Mouse (Mus musculus) olfactory bulb, adult 2 months (tissue): ENCODE data around the gene Trmt1. TPM values are rescaled to one million over a fixed set of nuclear protein-coding genes. Genes with fewer than 3 reads are reported as not detected.
"Not testable (repeated sequence)": the region's sequence is repeated elsewhere in the genome, so short reads cannot be mapped to it uniquely, and the experiment has no call there.

Source experiments
- H3K27ac ChIP-seq: fragments of 200-500 bp; 2 replicates; pipeline ENCODE4 v1.5.1; 2012; ENCODE audit warnings: low read depth, low read length; ENCODE audit not compliant: insufficient read depth
- H3K4me1 ChIP-seq: fragments of 200-500 bp; 2 replicates; pipeline ENCODE4 v1.6.1; 2012; ENCODE audit warnings: low read length; ENCODE audit not compliant: control insufficient read depth, insufficient read depth
- H3K4me3 ChIP-seq: fragments of 200-500 bp; 2 replicates; pipeline ENCODE4 v1.5.1; 2012; ENCODE audit warnings: mild to moderate bottlenecking, low read depth, low read length, moderate library complexity; ENCODE audit not compliant: insufficient read depth
- CTCF ChIP-seq: fragments of 200-500 bp; IDR thresholded peaks from 2 replicates; pipeline ENCODE4 v1.5.1; 2012; ENCODE audit warnings: low read depth, mild to moderate bottlenecking, low read length, moderate library complexity; ENCODE audit not compliant: insufficient read depth
- POLR2A ChIP-seq: fragments of 200-500 bp; IDR thresholded peaks from 2 replicates; pipeline ENCODE4 v1.6.1; 2012; ENCODE audit warnings: mild to moderate bottlenecking, low read depth, low read length, moderate library complexity; ENCODE audit not compliant: insufficient read depth
- WGBS: fragments of 180-500 bp; shearing (Covaris S2); methylation state at CpG from one replicate; pipeline ENCODE4 v1.1.7; 2018; 5-methylcytosine and 5-hydroxymethylcytosine counted together
- polyA plus RNA-seq: library from polyadenylated mRNA; stranded (reverse); fragments of >200 nt; gene quantifications from 2 replicates; pipeline ENCODE4 v1.2.4, GENCODE M21; 2012; ENCODE audit warnings: low replicate concordance; ENCODE audit not compliant: missing spikeins, insufficient read depth, insufficient read length

Gene Trmt1
- polyA plus RNA-seq, 1 experiment, result not detected

- H3K27ac ChIP-seq, result peak overlapping the region; percentile 88
- WGBS, result 4% methylated on average over 43 of the region's 43 CpGs
- TF ChIP-seq POLR2A, result peak; percentile 43; the same call in 1 of the 2 replicates
- TF ChIP-seq CTCF, result no peak
- H3K4me3 ChIP-seq, result peak overlapping the region; percentile 79
- H3K4me1 ChIP-seq, result peaks cover 28% of the 10 kb centered on the region
These were observed 22.4 kb upstream of the Trmt1 start for GRCm38 (mm10) chr8:84663483-84664327.

DNA sequence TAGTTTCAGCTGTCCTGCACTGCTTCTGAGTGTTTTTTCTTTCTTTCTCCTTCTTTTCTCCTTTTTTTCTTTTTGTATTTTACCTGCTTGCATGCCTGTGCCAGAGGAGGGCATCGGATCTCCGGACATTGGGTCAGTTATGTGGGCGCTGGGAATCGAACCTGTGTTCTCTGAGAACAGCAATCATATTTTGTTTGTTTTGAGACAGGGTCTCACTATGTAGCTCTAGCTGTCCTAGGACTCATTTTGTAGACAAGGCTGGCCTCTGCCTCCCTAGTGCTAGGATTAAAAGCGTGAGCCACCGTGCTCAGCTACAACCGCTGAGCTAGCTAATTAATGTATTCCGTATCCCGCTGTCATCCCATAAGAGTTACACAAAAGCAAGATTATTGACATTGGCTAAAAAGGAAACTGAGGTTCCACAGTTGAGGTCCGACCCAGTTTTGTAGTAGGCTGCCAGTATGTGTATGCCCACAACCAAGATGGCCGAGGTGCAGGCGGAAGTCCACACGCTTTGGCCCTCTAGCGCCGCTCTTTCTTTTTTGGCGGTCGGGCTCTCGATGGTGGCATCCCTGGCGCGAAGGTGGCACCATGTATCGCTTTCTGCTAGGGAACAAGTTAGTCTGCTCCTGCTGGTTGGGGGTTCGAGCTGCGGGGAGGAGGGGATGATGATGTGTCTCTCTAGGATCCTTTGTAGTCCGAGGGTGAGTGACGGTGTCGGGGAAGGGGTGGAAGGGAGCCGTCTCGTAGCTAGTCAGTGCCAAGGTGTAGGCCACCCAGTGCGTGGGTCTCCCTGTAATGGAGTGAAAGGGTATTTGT, 21.3 kb upstream of the Trmt1 start:
- Histone ChIP-seq H3K27ac (peak overlapping the region; percentile 82), H3K4me1 (peaks cover 26% of the 10 kb centered on the region), H3K4me3 (peak overlapping the region; percentile 79)
- TF ChIP-seq CTCF, result no peak
- no peak for TF ChIP-seq POLR2A
- WGBS, result under 1% methylated on average over 29 of the region's 29 CpGs

- WGBS, result 2% methylated on average over 14 of the region's 14 CpGs
These were observed 20.7 kb upstream of the Trmt1 start for GRCm38 (mm10) chr8:84665385-84665893.

DNA sequence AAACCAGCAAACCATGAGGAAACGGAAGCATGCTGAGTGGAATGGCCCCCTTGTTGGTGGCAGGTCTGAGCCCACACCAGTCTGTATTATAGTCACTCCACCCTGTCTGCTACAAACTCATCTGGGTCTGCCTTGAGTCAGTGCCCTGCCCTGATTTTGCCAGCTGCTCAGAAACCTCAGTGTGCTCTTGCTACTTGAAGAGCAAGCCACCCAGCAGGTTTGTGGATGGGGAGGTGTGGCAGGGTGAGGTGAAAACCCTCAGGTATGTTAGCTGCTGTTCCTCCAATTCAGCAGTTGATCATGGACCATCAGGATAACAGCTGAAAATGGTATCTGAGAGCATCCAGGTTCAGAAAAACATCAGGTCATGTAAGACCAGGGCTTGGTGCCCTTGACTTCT, 18.0 kb upstream of the Trmt1 start:
- TF ChIP-seq POLR2A (no peak), CTCF (no peak)
- 56% methylated on average over 1 of the region's 1 CpGs for WGBS
- H3K27ac ChIP-seq, result no peak overlapping the region
- no peak overlapping the region for H3K4me3 ChIP-seq
- H3K4me1 ChIP-seq, result peaks cover 8% of the 10 kb centered on the region

More at GRCm38 (mm10) chr8:84665385-84665893, 20.7 kb upstream of the Trmt1 start:
- Histone ChIP-seq H3K4me3 (peak overlapping the region; percentile 79), H3K27ac (peak overlapping the region; percentile 82), H3K4me1 (peaks cover 20% of the 10 kb centered on the region)
- TF ChIP-seq POLR2A (no peak), CTCF (no peak)

- Histone ChIP-seq H3K4me1 (peaks cover 4% of the 10 kb centered on the region; the same call in 1 of the 2 replicates), H3K4me3 (no peak overlapping the region), H3K27ac (no peak overlapping the region)
- 75% methylated on average over 6 of the region's 6 CpGs for WGBS
- TF ChIP-seq CTCF, result no peak
- no peak for TF ChIP-seq POLR2A
These were observed 17.2 kb upstream of the Trmt1 start for GRCm38 (mm10) chr8:84668731-84669485.

- not testable (repeated sequence) for H3K4me3 ChIP-seq, H3K4me1 ChIP-seq, H3K27ac ChIP-seq
- 93% methylated on average over 5 of the region's 5 CpGs for WGBS
These were observed 15.7 kb upstream of the Trmt1 start for GRCm38 (mm10) chr8:84670295-84671006.

DNA sequence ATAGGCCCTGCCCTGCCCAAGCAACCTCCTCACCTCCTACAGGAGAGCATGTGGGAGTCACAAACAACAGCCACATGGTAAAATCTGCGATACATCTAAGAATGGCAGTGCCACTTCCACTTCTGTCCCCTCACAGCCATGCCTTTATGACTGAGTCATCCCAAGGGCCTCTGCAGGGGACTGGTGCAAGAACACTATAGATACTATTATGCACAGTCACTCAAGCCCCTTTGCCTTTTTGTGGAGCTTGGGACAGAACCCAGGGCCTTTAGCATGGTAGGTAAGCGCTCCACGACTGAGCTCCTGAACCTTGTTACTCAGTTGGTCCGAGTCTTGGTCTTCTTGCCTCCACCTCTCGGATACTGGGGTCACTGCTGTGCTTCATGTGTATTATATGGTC, 8.8 kb upstream of the Trmt1 start:
- H3K4me1 ChIP-seq, result peaks cover 1% of the 10 kb centered on the region; the same call in 1 of the 2 replicates
- no peak overlapping the region for H3K27ac ChIP-seq
- TF ChIP-seq POLR2A, result no peak
- no peak for TF ChIP-seq CTCF
- no peak overlapping the region for H3K4me3 ChIP-seq
- 87% methylated on average over 5 of the region's 5 CpGs for WGBS

- Histone ChIP-seq H3K4me3 (no peak overlapping the region), H3K27ac (no peak overlapping the region), H3K4me1 (peaks cover 18% of the 10 kb centered on the region)
- 56% methylated on average over 2 of the region's 2 CpGs for WGBS
- no peak for TF ChIP-seq CTCF
These were observed 4.6 kb upstream of the Trmt1 start for GRCm38 (mm10) chr8:84681476-84681875.
